In the genomic region with DNA sequence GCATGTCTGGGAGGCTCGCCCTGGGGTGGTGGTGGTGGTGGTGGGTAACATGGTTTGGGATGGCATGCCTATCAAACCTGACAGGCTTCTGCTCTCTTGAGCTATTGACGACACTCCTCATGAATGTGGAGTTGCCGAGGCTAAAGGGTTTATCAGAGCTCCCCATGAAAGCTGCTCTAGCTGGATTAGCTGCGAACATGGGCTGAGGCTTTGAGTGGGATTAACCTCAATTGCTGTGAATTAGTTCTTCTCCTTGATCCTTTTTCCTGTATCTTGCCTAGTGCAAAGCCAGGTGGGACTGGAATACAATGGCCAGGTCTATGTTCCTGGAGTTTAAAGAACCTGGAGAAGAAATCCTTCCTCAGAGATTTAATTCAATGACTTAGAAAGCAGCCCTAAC, we compare ENCODE assay signal across 24 mouse cellular contexts.
A peak's percentile ranks its signal among the peaks of the same experiment; 100 is the strongest.
DNase-seq lines count a peak whose midpoint lies in the region; ATAC-seq lines count a peak whose summit lies in the region.
"Had no signal": no experiment of that assay in that cellular context is flagged by ENCODE, and none has a peak within 500 bp of the region (broad histone marks: within the 10 kb centered on the region; RNA-seq: fewer than 3 reads in every experiment).

No protein-coding gene starts in this region.

- no peak overlapping the region for H3K9ac ChIP-seq in midbrain, embryonic 14.5 days (replicated peaks; ENCODE audit: low read length)
- no peak overlapping the region for H3K9ac ChIP-seq in midbrain, embryonic 15.5 days
- H3K9ac ChIP-seq: embryonic facial prominence, embryonic 12.5 days; forebrain, embryonic 13.5 days; forebrain, embryonic 15.5 days; forebrain, postnatal 0 days had no signal

- H3K4me3 ChIP-seq in midbrain, embryonic 14.5 days (replicated peaks; ENCODE audit: low read depth, low read length), result no peak overlapping the region
- H3K4me3 ChIP-seq in midbrain, embryonic 15.5 days, result no peak overlapping the region
- H3K4me3 ChIP-seq: embryonic facial prominence, embryonic 10.5 days; embryonic facial prominence, embryonic 12.5 days; forebrain, embryonic 13.5 days; forebrain, embryonic 15.5 days had no signal

- no peaks in the 10 kb centered on the region for H3K36me3 ChIP-seq in midbrain, embryonic 14.5 days (ENCODE audit: control insufficient read depth, insufficient read depth, low read length)
- H3K36me3 ChIP-seq in midbrain, embryonic 15.5 days (replicated peaks), result no peaks in the 10 kb centered on the region
- H3K36me3 ChIP-seq: embryonic facial prominence, embryonic 10.5 days; embryonic facial prominence, embryonic 12.5 days; forebrain, embryonic 15.5 days; G1E had no signal

- peak; percentile 7 for DNase-seq in midbrain, embryonic 14.5 days
- DNase-seq in retina, embryonic 14.5 days (ENCODE audit: low spot score), result peak; percentile 9
- peak; percentile 59 for DNase-seq in retina, postnatal 7 days (ENCODE audit: low read depth, low spot score)
- no peak for DNase-seq in adrenal gland, adult 18-20 months (ENCODE audit: low spot score in 2 of 2)
- no peak for DNase-seq in kidney, adult 8-10 months
- DNase-seq: adrenal gland, adult 2 months; adrenal gland, postnatal 10 days; adrenal gland, postnatal 25 days; B cell, adult 2 months; cerebellum, adult 11-12 months; cerebellum, adult 2 months; cerebellum, adult 9-10 months; cerebellum, postnatal 10 days; cerebellum, postnatal 25 days; forebrain, postnatal 0 days had no signal

- no peak for ATAC-seq in midbrain, embryonic 14.5 days (ENCODE audit: low FRiP score, low TSS enrichment)
- no peak for ATAC-seq in midbrain, embryonic 15.5 days (replicated peaks)
- ATAC-seq: activated CD4-positive, CD25-positive, alpha-beta regulatory T cell, adult 4 months; CD4-positive, CD25-positive, alpha-beta regulatory T cell, adult 4 months; forebrain, embryonic 13.5 days; forebrain, embryonic 15.5 days; forebrain, postnatal 0 days; Patski had no signal

- WGBS in midbrain, embryonic 14.5 days, result 31% methylated on average over 4 of the region's 4 CpGs
- 37% methylated on average over 4 of the region's 4 CpGs for WGBS in midbrain, embryonic 15.5 days

- H3K4me2 ChIP-seq in midbrain, embryonic 14.5 days (ENCODE audit: low read length), result no peak overlapping the region
- H3K4me2 ChIP-seq in midbrain, embryonic 15.5 days, result no peak overlapping the region
- H3K4me2 ChIP-seq: embryonic facial prominence, embryonic 12.5 days; forebrain, embryonic 13.5 days; forebrain, embryonic 15.5 days had no signal

- no peaks in the 10 kb centered on the region for H3K9me3 ChIP-seq in midbrain, embryonic 14.5 days (ENCODE audit: control insufficient read depth, low read length)
- H3K9me3 ChIP-seq in midbrain, embryonic 15.5 days, result no peaks in the 10 kb centered on the region
- H3K9me3 ChIP-seq: embryonic facial prominence, embryonic 10.5 days; embryonic facial prominence, embryonic 12.5 days; forebrain, embryonic 13.5 days; forebrain, embryonic 15.5 days had no signal

- H3K4me1 ChIP-seq in midbrain, embryonic 14.5 days (ENCODE audit: control insufficient read depth, insufficient read depth, low read length), result no peaks in the 10 kb centered on the region
- no peaks in the 10 kb centered on the region for H3K4me1 ChIP-seq in midbrain, embryonic 15.5 days
- H3K4me1 ChIP-seq: embryonic facial prominence, embryonic 10.5 days; embryonic facial prominence, embryonic 12.5 days; forebrain, embryonic 13.5 days; forebrain, embryonic 15.5 days had no signal

- no peaks in the 10 kb centered on the region for H3K27me3 ChIP-seq in midbrain, embryonic 14.5 days (ENCODE audit: control insufficient read depth, insufficient read depth, low read length)
- H3K27me3 ChIP-seq in midbrain, embryonic 15.5 days (replicated peaks), result no peaks in the 10 kb centered on the region
- H3K27me3 ChIP-seq: embryonic facial prominence, embryonic 12.5 days; forebrain, embryonic 13.5 days; forebrain, embryonic 15.5 days; Patski had no signal

- H3K27ac ChIP-seq in midbrain, embryonic 14.5 days (replicated peaks; ENCODE audit: low read depth, low read length), result no peak overlapping the region
- H3K27ac ChIP-seq in midbrain, embryonic 15.5 days, result no peak overlapping the region
- H3K27ac ChIP-seq: embryonic facial prominence, embryonic 10.5 days; embryonic facial prominence, embryonic 12.5 days; forebrain, embryonic 13.5 days; forebrain, embryonic 15.5 days had no signal

Comparison
In these comparisons a context has a peak if more than half of its experiments do, and no peak if none do; other contexts are left out.
1. DNase-seq: peak in midbrain, embryonic 14.5 days (single experiment), retina, embryonic 14.5 days (single experiment) and retina, postnatal 7 days (single experiment); none in adrenal gland, adult 18-20 months (0 of 2) and kidney, adult 8-10 months (0 of 2).